Mouse (Mus musculus): Measurements from ENCODE around the gene Copg2. TPM values are rescaled to one million over a fixed set of nuclear protein-coding genes. Genes with fewer than 3 reads are reported as not detected.

The Copg2 gene
- polyA plus RNA-seq, 2 experiments from 2014 or later: 31.9 to 32.3 TPM

DNA sequence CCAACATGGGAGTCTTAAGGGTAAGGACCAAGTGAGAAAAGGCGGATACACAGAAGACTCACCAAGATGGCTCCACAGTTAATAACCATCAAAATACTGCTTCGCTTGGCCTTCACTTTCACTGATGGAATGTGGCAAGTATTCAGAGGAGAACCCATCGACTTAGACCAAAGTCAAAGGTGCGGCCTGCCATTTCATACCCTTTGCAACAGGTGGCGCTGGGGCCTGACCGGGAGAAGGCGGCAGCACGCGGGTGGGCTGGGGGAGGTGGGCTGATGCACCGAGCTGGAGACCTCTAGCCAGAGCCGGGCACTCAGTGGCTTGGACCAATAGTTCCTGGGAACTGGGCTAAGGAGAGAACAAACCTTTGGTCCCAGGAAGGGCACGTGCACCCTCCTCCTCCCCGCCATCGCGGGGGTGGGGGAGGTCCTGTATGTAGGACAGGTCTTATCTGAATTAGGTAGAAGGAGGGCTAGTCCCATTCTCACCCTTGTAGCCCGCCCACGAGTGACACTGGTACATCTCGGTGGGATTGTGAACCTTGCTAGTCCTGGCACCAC lies 163.9 kb downstream of the Copg2 start:
- no peak for ATAC-seq

- no peak for ATAC-seq
Observed at GRCm38 (mm10) chr6:30730301-30730971, 166.2 kb downstream of the Copg2 start.

DNA sequence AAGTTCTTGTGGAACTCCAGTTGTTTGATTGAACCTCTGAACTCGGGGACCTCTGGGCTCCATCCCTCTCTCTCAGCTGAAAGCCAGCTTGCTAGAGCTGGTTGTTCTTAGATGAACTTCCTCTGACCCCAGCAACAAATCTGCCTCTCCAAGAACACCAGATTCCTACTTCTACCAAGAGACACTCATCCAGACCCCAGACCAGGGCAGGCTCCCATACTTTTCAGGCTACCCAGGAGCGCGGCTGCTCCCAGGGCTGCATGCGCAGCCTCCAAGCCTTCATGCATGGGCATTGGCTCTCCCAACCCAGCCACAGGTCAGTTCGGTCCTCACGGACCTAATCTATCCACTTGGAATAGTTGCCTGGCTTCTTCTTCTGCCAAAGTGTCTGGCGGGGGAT lies 173.3 kb downstream of the Copg2 start, which contains the start of gene Mest:
Mest (plus strand) TSS at position 217 of the 400 bp plus-strand sequence.
- no peak for ATAC-seq

DNA sequence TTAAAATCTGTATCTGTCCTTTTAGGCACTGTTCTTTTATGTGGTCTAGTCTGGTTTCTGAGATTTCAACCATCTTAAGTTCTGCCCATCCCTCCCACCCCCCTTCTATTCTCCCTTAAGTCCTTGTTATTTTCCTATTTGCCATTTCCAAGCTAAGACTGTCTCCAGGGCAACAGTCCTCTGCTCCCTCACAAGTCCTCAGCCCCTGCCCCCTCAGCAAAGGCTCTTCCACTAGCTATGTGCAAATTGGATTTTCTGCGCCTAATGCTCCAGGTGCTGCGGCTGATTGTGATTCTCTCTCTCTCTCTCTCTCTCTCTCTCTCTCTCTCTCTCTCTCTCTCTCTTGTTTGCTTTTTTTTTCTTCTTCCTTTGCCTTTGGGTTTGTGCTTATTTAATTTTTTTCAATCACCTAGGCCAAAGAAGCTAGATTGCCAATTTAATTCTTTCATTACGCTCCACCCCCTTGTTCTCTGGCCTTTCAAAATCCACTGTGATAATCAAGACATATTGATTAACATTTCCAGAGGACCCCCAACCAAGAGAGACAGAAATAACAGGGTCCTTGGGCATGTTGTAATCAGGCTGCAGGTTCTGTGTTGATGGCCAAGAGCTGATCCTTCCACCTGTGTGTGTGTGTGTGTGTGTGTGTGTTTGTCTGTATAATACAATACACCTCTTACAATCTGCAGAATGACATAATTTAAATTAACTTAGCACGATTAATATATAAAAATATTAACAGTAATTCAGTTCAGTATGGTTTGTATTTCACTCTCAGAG lies 174.0 kb downstream of the Copg2 start:
- no peak for ATAC-seq

DNA sequence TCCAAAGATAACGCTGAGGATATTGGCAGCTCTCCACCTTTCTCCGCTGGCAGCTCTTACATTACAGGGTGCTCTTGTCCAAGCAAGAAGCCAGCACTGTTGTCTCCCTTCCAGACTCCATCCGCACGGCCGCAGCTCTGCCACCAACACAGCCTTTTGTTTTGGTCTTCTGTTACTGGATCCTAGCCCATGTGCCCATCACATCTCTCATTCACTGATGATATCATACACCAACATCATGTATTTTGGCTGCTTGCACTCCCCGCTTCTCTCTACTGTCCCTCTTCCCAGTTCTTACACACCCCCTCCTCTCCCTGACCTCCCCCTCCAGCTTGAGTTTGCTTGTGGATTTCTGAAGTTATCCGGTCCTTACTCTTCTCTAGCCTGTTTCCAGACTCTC lies 179.8 kb downstream of the Copg2 start:
- ATAC-seq: no peak

- no peak for ATAC-seq
Observed at GRCm38 (mm10) chr6:30714891-30715471, 181.6 kb downstream of the Copg2 start.

DNA sequence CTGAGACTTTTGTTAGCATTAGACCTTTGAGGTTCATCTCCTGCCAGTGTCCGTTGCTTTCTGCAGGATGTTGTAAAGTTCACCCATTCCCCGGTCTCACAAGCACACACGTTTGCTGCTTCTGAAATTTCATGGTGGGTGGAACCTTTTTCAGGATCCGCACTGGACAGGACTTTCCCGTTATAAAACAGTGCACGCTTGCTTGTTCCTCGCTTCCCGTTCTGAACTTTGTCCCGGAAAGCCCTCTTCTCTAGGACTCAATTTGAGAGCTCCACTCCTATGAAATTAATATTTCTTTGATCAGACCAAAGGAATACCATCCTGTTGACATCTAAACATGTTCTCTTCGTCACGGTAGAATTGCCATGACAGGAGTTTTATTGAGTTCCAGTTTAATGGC lies 182.7 kb downstream of the Copg2 start:
- no peak for ATAC-seq

DNA sequence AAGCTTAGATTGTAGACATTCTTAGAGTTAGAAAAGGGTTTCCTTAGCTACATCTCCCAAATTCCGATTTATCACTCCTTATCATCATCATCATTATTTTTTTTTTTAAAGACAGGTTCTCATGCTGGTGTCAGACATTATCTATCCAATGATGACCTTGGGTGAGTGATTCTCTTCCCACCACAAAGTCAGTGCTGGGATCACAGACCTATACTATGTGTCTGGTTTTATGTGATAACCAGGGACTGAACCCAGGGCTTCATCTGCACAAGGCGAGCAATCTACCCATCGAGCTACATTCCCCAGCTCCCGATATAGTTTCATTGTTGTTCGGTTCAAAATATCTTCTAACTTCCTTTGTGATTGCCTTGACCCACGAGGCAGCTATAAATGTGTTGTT lies 183.1 kb downstream of the Copg2 start:
- ATAC-seq: no peak

DNA sequence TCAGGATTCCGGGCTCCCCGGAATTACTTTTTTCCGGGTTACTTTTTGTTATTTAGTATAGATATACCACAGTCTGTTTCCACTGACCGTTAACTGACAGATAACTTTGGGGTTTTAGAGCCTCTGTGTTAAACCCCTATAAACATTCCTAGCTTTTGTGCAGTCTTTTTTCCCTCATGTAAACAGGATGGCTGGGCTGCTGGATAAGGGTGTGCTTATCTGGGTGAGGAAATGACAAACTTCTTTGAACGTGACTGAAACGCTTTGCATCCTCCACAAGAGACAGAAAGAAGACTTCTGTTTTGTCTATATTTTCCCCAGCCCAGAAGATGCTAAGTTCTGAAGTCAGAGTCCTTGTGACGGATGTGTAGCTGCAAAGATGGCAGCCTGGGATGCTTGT lies 184.1 kb downstream of the Copg2 start:
- no peak for ATAC-seq

- no peak for ATAC-seq
Observed at GRCm38 (mm10) chr6:30711365-30711763, 185.2 kb downstream of the Copg2 start.

GRCm38 (mm10) chr6:30710371-30711364 lies 185.9 kb downstream of the Copg2 start:
- ATAC-seq: no peak

DNA sequence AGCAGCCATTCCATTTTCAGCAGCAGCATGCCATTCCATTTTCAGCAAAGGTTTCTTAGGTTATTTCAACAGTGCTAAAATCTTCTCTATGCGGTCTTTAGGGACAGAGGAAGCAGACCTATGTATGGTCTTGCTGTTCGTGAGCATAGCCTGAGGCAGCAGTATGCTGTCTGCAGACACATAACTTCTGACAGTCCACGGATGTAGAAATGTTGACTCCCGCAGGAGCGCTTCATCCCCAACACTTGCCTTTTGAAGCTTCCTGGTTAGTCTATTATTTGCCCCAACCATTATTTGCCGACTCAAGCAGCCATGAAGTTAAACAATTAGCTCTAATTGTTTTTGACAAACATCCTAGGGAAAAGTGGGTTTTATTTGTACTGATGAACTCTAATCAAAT lies 187.5 kb downstream of the Copg2 start:
- no peak for ATAC-seq

DNA sequence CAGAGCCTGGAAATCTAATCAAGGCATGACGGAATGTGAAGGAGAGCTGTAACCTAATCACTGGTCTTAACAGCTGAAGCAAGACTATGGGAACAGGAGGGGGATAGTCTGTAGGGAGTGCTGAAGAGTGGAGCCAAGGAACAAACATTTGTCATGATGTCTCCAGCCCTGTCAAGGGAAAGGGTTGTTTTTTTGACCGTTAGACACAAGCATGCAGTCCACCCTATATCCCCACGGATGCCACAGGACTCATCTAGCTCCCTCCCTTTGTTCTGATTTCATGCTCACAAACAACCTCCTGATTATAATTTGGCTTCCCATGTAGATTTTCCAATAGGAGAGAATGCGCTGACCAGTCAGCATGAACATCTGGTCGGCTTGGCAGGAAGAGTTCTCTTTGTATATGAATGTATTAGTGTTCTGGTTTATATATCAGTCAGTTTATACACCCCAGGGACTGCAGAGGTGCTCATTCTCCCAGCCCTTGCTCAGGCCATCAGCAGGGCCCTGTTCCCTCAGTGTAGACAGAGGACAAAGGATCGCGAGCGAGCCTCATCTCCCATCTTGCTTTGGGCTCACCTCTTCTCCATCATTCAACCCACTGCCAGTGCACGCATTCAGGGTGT lies 192.5 kb downstream of the Copg2 start:
- ATAC-seq: no peak

DNA sequence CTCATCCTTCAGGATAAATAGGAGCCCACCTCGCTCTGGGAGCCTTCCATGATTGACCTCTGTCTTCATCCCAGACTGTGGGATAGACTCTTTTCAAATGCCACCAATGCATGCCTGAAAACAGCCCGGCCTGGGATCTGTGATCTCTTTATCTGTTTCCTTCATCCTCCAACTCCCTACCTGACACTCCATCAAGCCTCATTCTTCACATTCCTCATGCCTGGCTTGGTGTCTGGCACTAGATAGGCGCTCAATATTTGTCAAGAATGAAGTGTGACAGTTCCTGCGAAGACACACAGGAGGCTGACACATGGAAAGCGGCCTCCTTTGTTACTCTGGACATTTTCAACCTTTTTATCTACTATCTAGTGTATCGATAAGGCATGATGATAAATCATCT lies 193.1 kb downstream of the Copg2 start:
- ATAC-seq: no peak

GRCm38 (mm10) chr6:30702881-30703280 lies 193.7 kb downstream of the Copg2 start:
- ATAC-seq: no peak

GRCm38 (mm10) chr6:30700182-30700581 lies 196.4 kb downstream of the Copg2 start:
- ATAC-seq: no peak

- no peak for ATAC-seq
Observed at GRCm38 (mm10) chr6:30698036-30698435, 198.6 kb downstream of the Copg2 start.

Data from activated CD4-positive, CD25-positive, alpha-beta regulatory T cell, adult 4 months (primary cell).